Mouse (Mus musculus): ENCODE measurements around the gene Gas7. TPM values are rescaled to one million over a fixed set of nuclear protein-coding genes. Genes with fewer than 3 reads are reported as not detected.

Gene Gas7
- polyA plus RNA-seq, 1 experiment from 2014 or later = 10.5 TPM

DNA sequence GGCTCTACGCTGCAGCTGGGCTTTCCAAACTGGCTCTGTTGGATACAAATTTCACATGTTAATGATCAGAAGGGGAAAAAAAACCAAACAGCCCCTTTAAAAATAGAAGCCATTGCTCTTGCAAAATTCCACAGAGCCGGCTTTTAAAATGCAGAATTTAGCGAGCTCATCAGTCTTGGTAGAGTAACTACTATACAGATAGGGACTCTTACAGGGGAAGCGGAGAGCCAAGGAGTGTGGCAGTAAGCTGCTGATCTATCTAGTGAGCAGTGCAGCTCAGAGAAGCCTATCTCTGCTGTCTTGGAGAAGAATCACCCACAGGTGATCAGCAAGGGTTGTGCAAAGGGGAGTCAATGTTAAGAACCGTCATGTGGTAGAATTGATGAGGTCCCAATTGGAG is 21.5 kb upstream of the Gas7 start:
- no peak for TF ChIP-seq CTCF (IDR thresholded peaks at IDR 0.05; ENCODE audit: low read depth)
- WGBS = 88% methylated on average over 5 of the region's 5 CpGs
- no peak overlapping the region for H3K4me3 ChIP-seq (ENCODE audit: low read depth, low read length)

DNA sequence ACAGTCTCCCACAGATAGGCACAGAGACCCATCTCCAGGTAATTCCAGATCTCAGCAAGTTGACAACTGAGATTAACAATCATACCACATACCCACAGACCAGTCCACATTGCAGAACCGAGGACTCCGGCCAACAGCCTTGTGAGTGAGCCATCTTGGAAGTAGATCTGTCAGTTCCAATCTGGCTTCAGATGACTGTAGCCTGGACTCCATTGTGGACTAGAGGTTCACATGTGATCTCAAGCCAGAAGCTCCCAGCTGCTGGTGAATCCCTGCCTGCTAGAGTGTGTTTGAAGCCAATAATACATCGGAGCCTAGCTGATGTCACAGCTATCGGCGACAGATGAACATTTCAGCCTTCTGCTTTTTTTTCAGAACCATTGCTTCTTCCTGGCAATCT is 16.5 kb upstream of the Gas7 start:
- Histone ChIP-seq H3K4me2 (no peak overlapping the region), H3K27me3 (ENCODE audit: insufficient read depth, low read length) (no peaks in the 10 kb centered on the region), H3K9me3 (ENCODE audit: low read depth, low read length) (no peaks in the 10 kb centered on the region), H3K9ac (no peak overlapping the region), H3K36me3 (ENCODE audit: insufficient read depth) (no peaks in the 10 kb centered on the region), H3K27ac (ENCODE audit: low read depth) (no peak overlapping the region), H3K4me1 (ENCODE audit: insufficient read depth) (no peaks in the 10 kb centered on the region), H3K4me3 (ENCODE audit: low read depth, low read length) (no peak overlapping the region)
- TF ChIP-seq CTCF (IDR thresholded peaks at IDR 0.05; ENCODE audit: low read depth) = no peak
- ATAC-seq (ENCODE audit: insufficient read depth) (no peak), DNase-seq (peak; percentile 10)
- 86% methylated on average over 5 of the region's 5 CpGs for WGBS

More for the DNA sequence above, 21.5 kb upstream of the Gas7 start:
- Histone ChIP-seq H3K4me1 (ENCODE audit: insufficient read depth) (no peaks in the 10 kb centered on the region), H3K27me3 (ENCODE audit: insufficient read depth, low read length) (no peaks in the 10 kb centered on the region), H3K36me3 (ENCODE audit: insufficient read depth) (no peaks in the 10 kb centered on the region), H3K27ac (ENCODE audit: low read depth) (no peak overlapping the region), H3K9ac (no peak overlapping the region), H3K9me3 (ENCODE audit: low read depth, low read length) (no peaks in the 10 kb centered on the region), H3K4me2 (no peak overlapping the region)
- DNase-seq (no peak), ATAC-seq (ENCODE audit: insufficient read depth) (no peak)

DNA sequence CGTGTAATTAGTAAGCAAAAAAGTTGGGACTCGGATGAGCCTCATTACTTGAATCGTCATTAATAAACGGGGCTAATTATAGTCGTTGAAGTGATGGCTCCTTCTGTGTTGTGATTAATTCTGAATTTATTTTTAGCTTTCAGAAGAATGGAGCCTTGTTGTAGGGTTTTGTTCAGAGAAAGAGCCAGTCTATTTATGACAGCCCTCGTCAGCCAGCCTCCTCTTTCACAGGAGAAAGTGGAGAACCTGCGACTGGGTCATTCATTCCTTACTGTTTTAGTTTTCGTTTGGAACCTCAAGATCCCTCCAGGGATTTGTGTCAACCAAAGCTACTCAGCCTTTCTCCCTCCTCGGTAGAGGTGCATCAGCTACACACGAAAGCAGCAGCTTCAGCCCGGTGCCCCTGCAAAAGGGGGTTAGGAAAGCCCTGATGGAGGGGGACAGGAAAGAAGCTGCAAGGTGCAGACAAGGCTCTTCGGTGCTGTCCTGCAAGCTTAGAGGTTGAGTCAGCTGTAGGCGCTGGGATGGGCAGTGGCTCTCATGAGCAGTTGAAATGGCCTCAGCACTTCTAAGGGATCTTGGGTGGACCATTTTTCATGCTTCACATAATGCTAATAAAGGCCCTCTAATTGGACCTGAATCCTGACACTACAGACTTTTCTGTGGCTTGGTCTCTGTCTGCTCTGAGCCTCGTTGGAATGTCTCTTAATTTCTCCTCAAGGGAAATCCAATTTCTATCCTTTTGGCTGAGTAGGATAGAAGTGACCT is 10.0 kb upstream of the Gas7 start:
- ATAC-seq (ENCODE audit: insufficient read depth) (no peak), DNase-seq (no peak)
- H3K9ac ChIP-seq = no peak overlapping the region
- H3K36me3 ChIP-seq (ENCODE audit: insufficient read depth) = no peaks in the 10 kb centered on the region
- TF ChIP-seq CTCF (IDR thresholded peaks at IDR 0.05; ENCODE audit: low read depth) = no peak
- no peaks in the 10 kb centered on the region for H3K9me3 ChIP-seq (ENCODE audit: low read depth, low read length)
- no peak overlapping the region for H3K4me2 ChIP-seq
- H3K27ac ChIP-seq (ENCODE audit: low read depth) = no peak overlapping the region
- no peaks in the 10 kb centered on the region for H3K27me3 ChIP-seq (ENCODE audit: insufficient read depth, low read length)
- H3K4me3 ChIP-seq (ENCODE audit: low read depth, low read length) = no peak overlapping the region
- H3K4me1 ChIP-seq (ENCODE audit: insufficient read depth) = no peaks in the 10 kb centered on the region
- WGBS = 70% methylated on average over 14 of the region's 14 CpGs

DNA sequence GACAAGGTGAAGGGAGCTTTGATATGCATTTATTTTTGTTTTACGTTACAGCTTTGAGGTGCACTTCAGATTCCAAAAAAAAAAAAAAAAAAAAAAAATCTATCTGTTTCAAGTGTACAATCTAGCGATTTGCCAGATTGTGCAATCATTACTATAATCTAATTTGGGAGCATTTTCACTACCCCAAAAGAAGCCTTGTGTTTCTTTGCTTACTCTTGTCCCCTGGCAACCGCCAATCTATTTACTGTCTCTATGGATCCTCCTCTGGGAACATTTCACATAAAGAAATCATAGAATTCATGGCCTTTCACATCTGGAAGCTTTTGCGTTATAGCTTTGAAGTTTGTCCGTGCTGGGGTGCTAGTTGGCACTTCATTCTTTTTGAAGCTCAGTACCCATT is 3.7 kb upstream of the Gas7 start:
- Histone ChIP-seq H3K36me3 (ENCODE audit: insufficient read depth) (no peaks in the 10 kb centered on the region), H3K4me3 (ENCODE audit: low read depth, low read length) (no peak overlapping the region), H3K27me3 (ENCODE audit: insufficient read depth, low read length) (peaks cover 4% of the 10 kb centered on the region; the same call in 1 of the 2 replicates), H3K9me3 (ENCODE audit: low read depth, low read length) (no peaks in the 10 kb centered on the region), H3K4me2 (no peak overlapping the region), H3K9ac (no peak overlapping the region), H3K27ac (ENCODE audit: low read depth) (no peak overlapping the region), H3K4me1 (ENCODE audit: insufficient read depth) (peaks cover 4% of the 10 kb centered on the region; the same call in 1 of the 2 replicates)
- ATAC-seq (ENCODE audit: insufficient read depth) (no peak), DNase-seq (no peak)
- TF ChIP-seq CTCF (IDR thresholded peaks at IDR 0.05; ENCODE audit: low read depth) = no peak
- WGBS = 77% methylated on average over 5 of the region's 5 CpGs

DNA sequence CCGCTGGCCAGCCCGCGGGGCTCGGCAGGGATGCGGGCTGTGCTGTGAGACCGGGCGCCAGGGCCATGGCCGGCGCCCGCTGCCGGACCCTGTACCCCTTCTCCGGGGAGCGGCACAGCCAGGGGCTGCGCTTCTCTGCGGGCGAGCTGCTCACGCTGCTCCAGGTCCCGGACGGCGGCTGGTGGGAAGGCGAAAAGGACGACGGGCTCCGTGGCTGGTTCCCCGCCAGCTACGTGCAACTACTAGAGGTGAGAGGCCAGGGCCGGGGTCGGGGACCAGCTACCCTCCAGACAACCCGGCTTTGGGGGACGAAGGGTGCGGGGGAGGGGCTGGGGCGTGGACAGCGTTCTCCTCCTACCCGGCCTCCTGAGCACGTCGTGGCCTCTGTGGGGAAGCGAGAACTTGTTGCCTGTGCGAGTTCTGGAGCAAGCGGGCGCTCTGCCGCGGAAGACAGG is 317 bp downstream of the Gas7 start:
- Histone ChIP-seq H3K27ac (ENCODE audit: low read depth) (no peak overlapping the region), H3K27me3 (ENCODE audit: insufficient read depth, low read length) (peaks cover 4% of the 10 kb centered on the region; the same call in 1 of the 2 replicates), H3K9ac (peak overlapping the region; percentile 69), H3K4me3 (ENCODE audit: low read depth, low read length) (peak overlapping the region; percentile 76), H3K4me2 (peak overlapping the region; percentile 97), H3K4me1 (ENCODE audit: insufficient read depth) (peaks cover 4% of the 10 kb centered on the region; the same call in 1 of the 2 replicates), H3K36me3 (ENCODE audit: insufficient read depth) (no peaks in the 10 kb centered on the region), H3K9me3 (ENCODE audit: low read depth, low read length) (no peaks in the 10 kb centered on the region)
- DNase-seq = peak; percentile 49
- under 1% methylated on average over 42 of the region's 42 CpGs for WGBS
- no peak for TF ChIP-seq CTCF (IDR thresholded peaks at IDR 0.05; ENCODE audit: low read depth)
- ATAC-seq (ENCODE audit: insufficient read depth) = peak; percentile 57

DNA sequence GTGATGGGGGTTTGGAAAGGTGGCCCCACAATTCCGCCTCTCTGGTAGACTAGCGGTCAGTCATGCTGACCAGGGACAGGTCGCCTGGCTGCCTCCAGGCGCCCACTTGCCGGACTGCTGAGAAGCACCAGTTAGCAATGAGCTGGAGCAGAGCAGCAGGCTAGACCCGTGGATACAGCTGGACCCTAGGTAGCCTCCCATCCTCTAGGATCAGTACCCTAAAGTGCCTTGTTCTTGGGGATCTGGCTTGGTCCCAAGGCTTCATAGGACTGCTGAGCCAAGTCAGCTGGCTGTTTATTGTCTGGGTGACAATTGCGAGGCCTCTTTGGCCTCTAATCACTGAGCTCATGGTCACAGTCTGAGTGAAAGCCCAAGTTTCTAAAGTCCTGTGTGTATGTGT is 792 bp downstream of the Gas7 start:
- H3K4me1 ChIP-seq (ENCODE audit: insufficient read depth) = peaks cover 4% of the 10 kb centered on the region; the same call in 1 of the 2 replicates
- DNase-seq = peak; percentile 48
- peak overlapping the region; percentile 69 for H3K9ac ChIP-seq
- no peaks in the 10 kb centered on the region for H3K9me3 ChIP-seq (ENCODE audit: low read depth, low read length)
- peak overlapping the region; percentile 76 for H3K4me3 ChIP-seq (ENCODE audit: low read depth, low read length)
- TF ChIP-seq CTCF (IDR thresholded peaks at IDR 0.05; ENCODE audit: low read depth) = no peak
- peaks cover 4% of the 10 kb centered on the region; the same call in 1 of the 2 replicates for H3K27me3 ChIP-seq (ENCODE audit: insufficient read depth, low read length)
- 13% methylated on average over 7 of the region's 7 CpGs for WGBS
- peak; percentile 18; the same call in 1 of the 2 replicates for ATAC-seq (ENCODE audit: insufficient read depth)
- H3K4me2 ChIP-seq = peak overlapping the region; percentile 97
- no peak overlapping the region for H3K27ac ChIP-seq (ENCODE audit: low read depth)
- H3K36me3 ChIP-seq (ENCODE audit: insufficient read depth) = no peaks in the 10 kb centered on the region

DNA sequence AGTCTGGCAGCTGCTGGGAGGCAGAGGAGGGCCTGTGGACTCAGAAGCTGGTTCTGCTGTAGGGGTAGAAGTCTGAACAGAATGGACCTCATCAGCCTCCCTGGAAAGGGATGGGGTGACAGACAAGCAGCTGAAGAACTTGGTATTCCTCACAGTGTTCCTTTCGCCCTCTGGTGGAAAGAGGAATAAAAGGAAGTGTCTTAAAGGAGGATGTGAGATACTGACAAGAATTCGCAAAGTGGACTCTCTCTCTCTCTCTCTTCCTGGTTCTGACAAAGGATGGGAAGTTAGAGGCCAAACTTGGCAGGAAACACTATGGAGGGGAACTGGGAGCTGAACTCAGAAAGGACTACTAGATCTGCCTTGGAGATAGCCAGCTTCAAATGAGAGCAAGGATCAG is 2.9 kb downstream of the Gas7 start:
- no peak overlapping the region for H3K4me2 ChIP-seq
- no peak overlapping the region for H3K9ac ChIP-seq
- H3K27me3 ChIP-seq (ENCODE audit: insufficient read depth, low read length) = peaks cover 4% of the 10 kb centered on the region; the same call in 1 of the 2 replicates
- 20% methylated on average over 2 of the region's 2 CpGs for WGBS
- H3K4me3 ChIP-seq (ENCODE audit: low read depth, low read length) = no peak overlapping the region
- no peak overlapping the region for H3K27ac ChIP-seq (ENCODE audit: low read depth)
- no peak for ATAC-seq (ENCODE audit: insufficient read depth)
- peak; percentile 76 for TF ChIP-seq CTCF (IDR thresholded peaks at IDR 0.05; ENCODE audit: low read depth)
- H3K36me3 ChIP-seq (ENCODE audit: insufficient read depth) = no peaks in the 10 kb centered on the region
- peaks cover 4% of the 10 kb centered on the region; the same call in 1 of the 2 replicates for H3K4me1 ChIP-seq (ENCODE audit: insufficient read depth)
- H3K9me3 ChIP-seq (ENCODE audit: low read depth, low read length) = no peaks in the 10 kb centered on the region
- peak; percentile 78 for DNase-seq
